Mouse (Mus musculus) left cerebral cortex, adult 8-10 months (tissue): ENCODE data around the gene Zfp524. TPM values are rescaled to one million over a fixed set of nuclear protein-coding genes. Genes with fewer than 3 reads are reported as not detected.

ENCODE experiments used
- total RNA-seq, 4 experiments: library from RNA; stranded (reverse); gene quantifications; 2 replicates each; pipeline ENCODE4 v1.2.4; 2022

Zfp524 gene
- total RNA-seq, 4 experiments from 2014 or later: 6.3 to 7.8 (median 6.5) TPM

Other genes with a start within 250 kb of the Zfp524 start
- not detected for gene Fam71e2, start 243.1 kb upstream of the Zfp524 start, total RNA-seq
- under 1 TPM; 0.26 to 0.70 (median 0.39) TPM for gene Il11, start 231.6 kb upstream of the Zfp524 start, total RNA-seq
- gene Tmem190, start 231.5 kb upstream of the Zfp524 start, total RNA-seq: not detected
- gene Tmem238, start 224.8 kb upstream of the Zfp524 start, total RNA-seq: 1 to 10 TPM; 3.0 to 4.2 (median 3.1) TPM
- 100 to 1,000 TPM; 329 to 537 (median 413) TPM for gene Rpl28, start 221.5 kb upstream of the Zfp524 start, total RNA-seq
- gene Ube2s, start 201.8 kb upstream of the Zfp524 start, total RNA-seq: 100 to 1,000 TPM; 103 to 130 (median 112) TPM
- gene Shisa7, start 169.7 kb upstream of the Zfp524 start, total RNA-seq: 100 to 1,000 TPM; 105 to 117 (median 110) TPM
- 1 to 10 TPM; 8.3 to 10.0 (median 9.1) TPM for gene Isoc2b, start 144.2 kb upstream of the Zfp524 start, total RNA-seq
- gene Isoc2a, start 137.3 kb upstream of the Zfp524 start, total RNA-seq: 10 to 100 TPM; 16.1 to 17.7 (median 17.1) TPM
- under 1 TPM in 3 of 4 experiments, not detected in 1; 0.48 to 0.65 (median 0.51) TPM for gene Gm36210, start 107.9 kb upstream of the Zfp524 start, total RNA-seq
- gene Zfp628, start 99.2 kb upstream of the Zfp524 start, total RNA-seq: 10 to 100 TPM; 14.7 to 16.8 (median 15.5) TPM
- 100 to 1,000 TPM in 1 of 4 experiments, 10 to 100 TPM in 3; 94.7 to 100 (median 95.8) TPM for gene Nat14, start 92.4 kb upstream of the Zfp524 start, total RNA-seq
- gene Ssc5d, start 88.6 kb upstream of the Zfp524 start, total RNA-seq: 1 to 10 TPM; 2.1 to 3.5 (median 2.6) TPM
- under 1 TPM; 0.16 to 0.68 (median 0.26) TPM for gene Sbk2, start 50.0 kb upstream of the Zfp524 start, total RNA-seq
- 1 to 10 TPM in 3 of 4 experiments, under 1 TPM in 1; 0.88 to 1.3 (median 1.1) TPM for gene Sbk3, start 43.2 kb upstream of the Zfp524 start, total RNA-seq
- 10 to 100 TPM; 23.3 to 31.7 (median 25.0) TPM for gene Zfp579, start 18.3 kb upstream of the Zfp524 start, total RNA-seq
- 10 to 100 TPM; 21.3 to 23.5 (median 23.2) TPM for gene Fiz1, start 282 bp downstream of the Zfp524 start, total RNA-seq
- gene Gm44973, start 1.1 kb downstream of the Zfp524 start, total RNA-seq: not detected
- gene Zfp865, start 6.0 kb downstream of the Zfp524 start, total RNA-seq: 10 to 100 TPM; 33.5 to 38.8 (median 35.8) TPM
- 10 to 100 TPM; 55.7 to 63.0 (median 59.8) TPM for gene Ccdc106, start 6.1 kb downstream of the Zfp524 start, total RNA-seq
- 1 to 10 TPM in 1 of 4 experiments, not detected in 3; 1.5 TPM for gene 4632433K11Rik, start 19.7 kb downstream of the Zfp524 start, total RNA-seq
- 1 to 10 TPM; 5.4 to 6.0 (median 5.7) TPM for gene Zfp784, start 24.0 kb downstream of the Zfp524 start, total RNA-seq
- 10 to 100 TPM; 25.2 to 31.7 (median 27.2) TPM for gene Zfp580, start 37.1 kb downstream of the Zfp524 start, total RNA-seq
- gene U2af2, start 47.7 kb downstream of the Zfp524 start, total RNA-seq: 100 to 1,000 TPM; 159 to 182 (median 174) TPM
- gene Epn1, start 65.8 kb downstream of the Zfp524 start, total RNA-seq: 100 to 1,000 TPM; 395 to 439 (median 410) TPM
- not detected for gene Rfpl4, start 102.5 kb downstream of the Zfp524 start, total RNA-seq
- gene Rasl2-9, start 111.5 kb downstream of the Zfp524 start, total RNA-seq: under 1 TPM in 3 of 4 experiments, not detected in 1; 0.34 to 0.51 (median 0.36) TPM
- gene Vmn1r55, start 135.3 kb downstream of the Zfp524 start, total RNA-seq: not detected
- not detected for gene Vmn1r56, start 182.3 kb downstream of the Zfp524 start, total RNA-seq
- gene Vmn1r57, start 204.1 kb downstream of the Zfp524 start, total RNA-seq: not detected